Mouse (Mus musculus) heart, adult 2 months (tissue): ENCODE results near the gene Fam117a. TPM values are rescaled to one million over a fixed set of nuclear protein-coding genes. Genes with fewer than 3 reads are reported as not detected.

Experiments used
- DNase-seq, 2 experiments: peaks; one replicate each; pipeline ENCODE4 v3.0.0; 2021
- H3K27ac ChIP-seq: fragments of 200-600 bp; 2 replicates; pipeline ENCODE4 v1.8.1; 2022
- H3K27me3 ChIP-seq: fragments of 200-500 bp; 2 replicates; pipeline ENCODE4 v1.6.1; 2012; ENCODE audit warnings: mild to moderate bottlenecking, low read length, inconsistent platforms, mixed read lengths; ENCODE audit not compliant: control insufficient read depth, insufficient read depth
- H3K36me3 ChIP-seq: fragments of 200-500 bp; 2 replicates; pipeline ENCODE4 v1.6.1; 2012; ENCODE audit warnings: low read length, inconsistent platforms; ENCODE audit not compliant: control insufficient read depth, insufficient read depth
- H3K4me1 ChIP-seq: fragments of 200-500 bp; 2 replicates; pipeline ENCODE4 v1.6.1; 2011; ENCODE audit warnings: low read length; ENCODE audit not compliant: control insufficient read depth, insufficient read depth
- H3K4me3 ChIP-seq: fragments of 200-600 bp; 2 replicates; pipeline ENCODE4 v1.8.1; 2022
- H3K79me2 ChIP-seq: fragments of 200-500 bp; replicated peaks from 2 replicates; pipeline ENCODE4 v1.6.1; 2012; ENCODE audit warnings: mild to moderate bottlenecking, inconsistent platforms, low read length, moderate library complexity, mixed read lengths; ENCODE audit not compliant: control insufficient read depth, insufficient read depth
- H3K9ac ChIP-seq: fragments of 200-500 bp; 2 replicates; pipeline ENCODE4 v1.6.1; 2012; ENCODE audit warnings: low read depth, mild to moderate bottlenecking, control low read depth, inconsistent platforms, low read length, mixed read lengths
- CTCF ChIP-seq: fragments of 200-600 bp; IDR thresholded peaks from 2 replicates; pipeline ENCODE4 v1.8.1; 2022; ENCODE audit warnings: antibody characterized with exemption, mild to moderate bottlenecking, moderate library complexity
- EP300 ChIP-seq: fragments of 200-500 bp; IDR thresholded peaks from 2 replicates; pipeline ENCODE4 v1.6.1; 2011; ENCODE audit warnings: low read depth, low read length, control low read depth; ENCODE audit not compliant: insufficient read depth
- POLR2A ChIP-seq: fragments of 200-500 bp; IDR thresholded peaks from 2 replicates; pipeline ENCODE4 v1.6.1; 2011; ENCODE audit warnings: mild to moderate bottlenecking, low read depth, low read length, control low read depth; ENCODE audit not compliant: insufficient read depth
- WGBS: fragments of 180-500 bp; shearing (Covaris S2); methylation state at CpG from one replicate; pipeline ENCODE4 v1.1.7; 2018; 5-methylcytosine and 5-hydroxymethylcytosine counted together
- intact Hi-C: fragments of 180-260 bp; cut with DNase I; formaldehyde crosslinking; loops from one replicate; pipeline ENCODE4 v1.15.1; 2025
- polyA plus RNA-seq: library from polyadenylated mRNA; depleted of rRNA; stranded (reverse); fragments of >200 nt; gene quantifications from 2 replicates; pipeline ENCODE4 v1.2.3, GENCODE M21; 2012
- total RNA-seq, 2 experiments: library from RNA; stranded (reverse); gene quantifications; 2 replicates each; pipeline ENCODE4 v1.2.3; 2021

The Fam117a gene
- total and polyA plus RNA-seq, 3 experiments: 8.6 to 19.0 (median 10.0) TPM

- Histone ChIP-seq H3K79me2 (no peaks in the 10 kb centered on the region), H3K4me1 (peaks cover 8% of the 10 kb centered on the region), H3K27me3 (no peaks in the 10 kb centered on the region), H3K4me3 (no peak overlapping the region), H3K36me3 (no peaks in the 10 kb centered on the region), H3K9ac (no peak overlapping the region), H3K27ac (no peak overlapping the region)
- no peak for DNase-seq
- WGBS: 67% methylated on average over 3 of the region's 3 CpGs
- TF ChIP-seq EP300 (no peak), POLR2A (no peak), CTCF (no peak)
- intact Hi-C loops: no loop called here
These were observed 21.4 kb downstream of the Fam117a start for GRCm38 (mm10) chr11:95358263-95358662.

DNA sequence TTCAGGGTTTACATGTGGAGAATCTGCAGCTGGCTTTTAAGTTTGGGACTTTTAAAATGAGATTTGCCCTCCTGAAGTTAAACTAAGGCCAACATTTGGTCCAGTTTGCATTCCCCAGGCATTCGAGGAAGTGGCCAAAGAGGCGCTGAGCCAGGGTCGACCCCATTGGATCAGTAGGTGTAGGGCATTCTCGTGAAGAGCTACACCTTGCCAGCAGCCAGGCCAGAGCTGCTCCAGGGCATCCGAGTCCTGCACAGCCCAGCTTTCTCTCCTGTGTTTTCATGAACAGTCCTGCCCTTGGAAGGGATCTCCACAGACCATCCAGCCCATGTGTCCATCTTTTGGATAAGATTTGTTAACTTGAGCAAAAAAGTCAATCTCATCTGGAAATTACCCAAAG, 27.6 kb downstream of the Fam117a start:
- TF ChIP-seq EP300 (no peak), POLR2A (no peak), CTCF (no peak)

DNA sequence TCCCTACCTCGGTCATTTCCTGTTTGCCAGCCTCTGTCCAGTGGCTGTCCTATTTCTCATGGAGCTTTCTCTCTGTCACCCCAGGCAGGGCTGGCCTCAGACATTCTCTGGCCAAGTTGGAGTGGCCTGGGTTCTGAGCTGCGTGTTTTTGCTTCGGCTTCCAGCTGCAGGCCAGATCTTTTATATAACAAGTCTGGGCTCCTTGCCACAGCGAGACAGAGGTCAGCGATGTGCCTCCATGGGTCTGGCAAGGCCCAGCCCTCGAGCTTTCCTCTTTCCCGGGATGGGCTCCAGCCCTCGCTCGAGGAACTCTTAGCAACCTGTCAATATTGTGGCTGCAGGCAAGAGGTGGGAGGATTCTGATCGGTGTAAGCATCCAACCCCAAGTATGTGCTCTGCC, 28.8 kb downstream of the Fam117a start:
- Histone ChIP-seq H3K79me2 (no peaks in the 10 kb centered on the region), H3K4me3 (no peak overlapping the region), H3K36me3 (peaks cover 5% of the 10 kb centered on the region; the same call in 1 of the 2 replicates), H3K27me3 (no peaks in the 10 kb centered on the region), H3K9ac (no peak overlapping the region), H3K27ac (peak overlapping the region; percentile 79), H3K4me1 (peaks cover 34% of the 10 kb centered on the region)
- 25% methylated on average over 10 of the region's 10 CpGs for WGBS
- intact Hi-C loops: loop anchor here (5.0 kb wide), 2 partner anchors 53 to 103 kb away; partner anchors contain the start of genes Kat7 and Tac4
- no peak for TF ChIP-seq CTCF
- peak; percentile 65; the same call in 1 of the 2 replicates for TF ChIP-seq EP300
- TF ChIP-seq POLR2A: 0 out of 2 replicates have a peak, but pooled peaks have one; percentile 25
- DNase-seq: peak; percentile 86 to 94

More for the DNA sequence above, 27.6 kb downstream of the Fam117a start:
- Histone ChIP-seq H3K27me3 (no peaks in the 10 kb centered on the region), H3K79me2 (no peaks in the 10 kb centered on the region), H3K36me3 (peaks cover 5% of the 10 kb centered on the region; the same call in 1 of the 2 replicates), H3K4me1 (peaks cover 26% of the 10 kb centered on the region), H3K4me3 (no peak overlapping the region), H3K9ac (no peak overlapping the region), H3K27ac (peak overlapping the region; percentile 79; the same call in 1 of the 2 replicates)
- WGBS: 75% methylated on average over 5 of the region's 5 CpGs
- DNase-seq: no peak
- intact Hi-C loops: no loop called here

DNA sequence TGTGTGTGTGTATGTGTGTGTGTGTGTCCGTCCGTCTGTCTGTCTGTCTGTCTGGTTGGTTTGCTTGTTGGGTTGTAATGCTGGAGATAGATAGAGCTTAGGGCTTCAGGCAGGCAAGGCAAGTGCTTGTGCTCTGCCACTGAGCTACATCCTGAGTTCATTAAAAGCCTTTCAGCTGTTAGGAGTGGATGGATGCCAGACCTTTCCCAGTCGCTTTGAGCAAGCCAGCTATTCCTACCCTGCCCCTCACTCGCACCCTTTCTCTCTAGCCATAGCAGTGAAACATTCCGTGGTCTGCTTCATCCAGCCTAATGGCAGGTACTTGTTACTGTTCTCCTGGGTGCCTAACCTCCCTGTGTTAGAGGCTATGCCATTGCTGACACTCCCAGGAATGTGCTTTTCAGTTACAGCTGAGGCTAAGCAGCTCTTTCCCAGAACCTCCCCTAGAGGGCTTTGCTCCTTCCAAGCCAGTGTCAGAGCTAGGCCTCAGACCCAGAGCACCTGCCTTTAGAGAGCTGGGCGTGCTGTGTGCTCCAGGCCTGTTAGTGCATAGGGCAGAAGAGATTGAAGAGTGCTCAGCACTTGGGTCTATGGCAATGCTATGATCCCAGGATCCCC, 29.6 kb downstream of the Fam117a start:
- Histone ChIP-seq H3K27me3 (no peaks in the 10 kb centered on the region), H3K36me3 (peaks cover 5% of the 10 kb centered on the region; the same call in 1 of the 2 replicates), H3K27ac (peak overlapping the region; percentile 79), H3K4me1 (peaks cover 34% of the 10 kb centered on the region), H3K4me3 (no peak overlapping the region), H3K9ac (no peak overlapping the region), H3K79me2 (no peaks in the 10 kb centered on the region)
- WGBS: 61% methylated on average over 6 of the region's 6 CpGs
- intact Hi-C loops: loop anchor here (5.0 kb wide), 2 partner anchors 54 to 104 kb away; partner anchors contain the start of genes Kat7 and Tac4
- TF ChIP-seq POLR2A: no peak
- TF ChIP-seq CTCF: peak; percentile 50
- DNase-seq: peak; percentile 53

GRCm38 (mm10) chr11:95367011-95367735, 30.4 kb downstream of the Fam117a start:
- intact Hi-C loops: loop anchor here (5.0 kb wide), 2 partner anchors 55 to 105 kb away; partner anchors contain the start of genes Kat7 and Tac4
- Histone ChIP-seq H3K79me2 (no peaks in the 10 kb centered on the region), H3K4me3 (no peak overlapping the region), H3K4me1 (peaks cover 34% of the 10 kb centered on the region), H3K9ac (no peak overlapping the region), H3K36me3 (peaks cover 5% of the 10 kb centered on the region; the same call in 1 of the 2 replicates), H3K27me3 (no peaks in the 10 kb centered on the region), H3K27ac (peak overlapping the region; percentile 79)
- no peak for TF ChIP-seq CTCF
- TF ChIP-seq EP300: no peak
- TF ChIP-seq POLR2A: no peak
- DNase-seq: no peak
- 57% methylated on average over 8 of the region's 8 CpGs for WGBS

DNA sequence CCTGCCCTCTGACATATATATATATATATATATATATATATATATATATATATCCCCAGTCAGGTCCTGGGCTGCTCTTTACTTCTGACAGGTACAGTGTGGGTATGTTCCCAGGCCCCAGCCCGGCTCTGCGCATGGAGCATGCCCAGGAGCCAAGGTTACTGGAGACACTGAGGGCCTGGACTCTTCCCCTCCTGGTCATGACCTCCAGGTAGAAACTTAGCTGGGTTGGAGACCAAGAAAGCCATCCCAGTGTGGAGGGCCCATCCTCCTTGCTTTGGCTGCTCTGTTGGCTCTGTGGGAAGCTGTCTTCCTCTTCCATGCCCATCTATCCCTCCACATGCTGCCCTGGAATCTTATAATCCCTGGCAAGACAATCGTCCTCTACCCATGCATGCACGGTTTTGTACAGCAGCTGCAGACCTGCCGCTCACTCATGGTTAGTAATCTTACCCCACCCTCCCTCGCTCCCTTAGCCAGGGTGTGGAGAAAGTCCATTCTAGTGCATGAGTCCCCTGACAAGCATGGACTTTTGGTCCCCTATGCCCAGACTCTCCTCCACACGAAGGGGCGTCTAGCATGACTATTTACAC, 31.5 kb downstream of the Fam117a start:
- Histone ChIP-seq H3K79me2 (no peaks in the 10 kb centered on the region), H3K4me1 (peaks cover 34% of the 10 kb centered on the region), H3K27me3 (no peaks in the 10 kb centered on the region), H3K4me3 (no peak overlapping the region), H3K27ac (no peak overlapping the region; the same call in 1 of the 2 replicates), H3K36me3 (peaks cover 5% of the 10 kb centered on the region; the same call in 1 of the 2 replicates), H3K9ac (no peak overlapping the region)
- DNase-seq: no peak
- TF ChIP-seq EP300: no peak
- no peak for TF ChIP-seq POLR2A
- TF ChIP-seq CTCF: no peak
- 91% methylated on average over 8 of the region's 8 CpGs for WGBS
- intact Hi-C loops: loop anchor here (5.0 kb wide), 2 partner anchors 56 to 106 kb away; partner anchors contain the start of genes Kat7 and Tac4
